Mouse (Mus musculus): ENCODE data around the gene Prkaa2.

DNA sequence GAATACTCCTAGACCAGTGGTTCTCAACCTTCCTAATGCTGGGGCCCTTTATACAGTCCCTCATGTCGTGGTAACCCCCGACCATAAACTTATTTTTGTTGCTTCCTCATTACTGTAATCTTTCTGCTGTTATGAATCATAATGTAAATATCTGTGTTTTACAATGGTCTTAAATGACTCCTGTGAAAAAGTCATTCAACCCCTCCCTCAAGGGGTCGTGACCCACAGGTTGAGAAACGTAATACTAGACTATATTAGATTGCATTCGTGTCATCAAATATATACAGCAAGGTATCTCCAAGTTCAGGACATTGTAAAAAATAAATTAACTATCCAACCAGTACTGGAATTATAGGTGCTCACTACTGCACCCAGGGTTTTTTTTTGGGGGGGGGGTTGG is 3.4 kb upstream of the Prkaa2 start:
- TF ChIP-seq CTCF (IDR thresholded peaks at IDR 0.05; ENCODE audit: borderline replicate concordance, extremely low read depth, insufficient read depth, insufficient read length) (no peak), POLR2A (IDR thresholded peaks at IDR 0.05; ENCODE audit: borderline replicate concordance, extremely low read depth, insufficient read depth, insufficient read length, poor library complexity, severe bottlenecking) (no peak)

Data from brain, embryonic 14.5 days (tissue).